Mouse (Mus musculus): ENCODE measurements around the gene Acin1.

Acin1 gene

GRCm38 (mm10) chr14:54609962-54610361 is 76.8 kb downstream of the Acin1 start:
- peak; percentile 86 for DNase-seq (ENCODE audit: low read depth, low spot score)

GRCm38 (mm10) chr14:54609245-54609644 is 77.5 kb downstream of the Acin1 start:
- no peak for DNase-seq (ENCODE audit: low read depth, low spot score)

GRCm38 (mm10) chr14:54607226-54607625 is 79.5 kb downstream of the Acin1 start:
- DNase-seq (ENCODE audit: low read depth, low spot score), result no peak

- DNase-seq (ENCODE audit: low read depth, low spot score), result peak; percentile 73
These were observed 80.9 kb downstream of the Acin1 start, which contains the start of gene 4931414P19Rik for GRCm38 (mm10) chr14:54605752-54606321. TSS of gene 4931414P19Rik (minus strand) at chr14:54605993.

- DNase-seq (ENCODE audit: low read depth, low spot score), result peak; percentile 27
These were observed 83.0 kb downstream of the Acin1 start for GRCm38 (mm10) chr14:54603686-54604085.

- DNase-seq (ENCODE audit: low read depth, low spot score), result peak; percentile 99
These were observed 83.6 kb downstream of the Acin1 start for GRCm38 (mm10) chr14:54603038-54603654.

- no peak for DNase-seq (ENCODE audit: low read depth, low spot score)
These were observed 84.1 kb downstream of the Acin1 start for GRCm38 (mm10) chr14:54602613-54603012.

- DNase-seq (ENCODE audit: low read depth, low spot score), result no peak
These were observed 85.1 kb downstream of the Acin1 start for GRCm38 (mm10) chr14:54601601-54602000.

- peak; percentile 82 for DNase-seq (ENCODE audit: low read depth, low spot score)
These were observed 89.6 kb downstream of the Acin1 start for GRCm38 (mm10) chr14:54597084-54597483.

GRCm38 (mm10) chr14:54594631-54595414 is 91.9 kb downstream of the Acin1 start:
- DNase-seq (ENCODE audit: low read depth, low spot score), result no peak

- peak; percentile 65 for DNase-seq (ENCODE audit: low read depth, low spot score)
These were observed 92.7 kb downstream of the Acin1 start for GRCm38 (mm10) chr14:54594055-54594454.

- no peak for DNase-seq (ENCODE audit: low read depth, low spot score)
These were observed 94.3 kb downstream of the Acin1 start for GRCm38 (mm10) chr14:54592319-54592934.
